ENCODE assay signal across 8 mouse cellular contexts in genomic region chr6:88916153-88916552, GRCm38 (mm10). TPM values are rescaled to one million over a fixed set of nuclear protein-coding genes. Genes with fewer than 3 reads are reported as not detected.
A peak's percentile ranks its signal among the peaks of the same experiment; 100 is the strongest.
DNase-seq lines count a peak whose midpoint lies in the region; ATAC-seq and TF ChIP-seq lines count a peak whose summit lies in the region.

No protein-coding gene starts in this region.

- no peak overlapping the region for H3K27ac ChIP-seq in intestine, embryonic 16.5 days (ENCODE audit: low read length)
- H3K27ac ChIP-seq in intestine, embryonic 15.5 days: no peak overlapping the region
- H3K27ac ChIP-seq in ES-E14 (ENCODE audit: insufficient read depth, low read depth, low read length, poor library complexity, severe bottlenecking): no peak overlapping the region

- 0 out of 2 replicates have a peak, but pooled peaks cover 4% of the 10 kb centered on the region for H3K36me3 ChIP-seq in intestine, embryonic 16.5 days (ENCODE audit: control insufficient read depth, insufficient read depth, low read length)
- H3K36me3 ChIP-seq in intestine, embryonic 15.5 days: no peaks in the 10 kb centered on the region; the same call in 1 of the 2 replicates
- H3K36me3 ChIP-seq in ES-E14 (ENCODE audit: control insufficient read depth, insufficient read depth, low read length, poor library complexity, severe bottlenecking): no peaks in the 10 kb centered on the region; the same call in 1 of the 2 replicates

- H3K4me2 ChIP-seq in intestine, embryonic 16.5 days (ENCODE audit: low read depth, low read length): no peak overlapping the region
- H3K4me2 ChIP-seq in intestine, embryonic 15.5 days (replicated peaks): no peak overlapping the region

- in situ Hi-C loops in ES-E14 (cut with MboI; ENCODE audit: low sequenced_read_pairs in 2 of 2, unreplicated experiment in 2 of 2): no loop called here

- no peaks in the 10 kb centered on the region for H3K27me3 ChIP-seq in intestine, embryonic 16.5 days (replicated peaks; ENCODE audit: control insufficient read depth, insufficient read depth, low read length)
- H3K27me3 ChIP-seq in intestine, embryonic 15.5 days (replicated peaks): no peaks in the 10 kb centered on the region

- no peaks in the 10 kb centered on the region for H3K4me1 ChIP-seq in intestine, embryonic 16.5 days (ENCODE audit: control insufficient read depth, insufficient read depth, low read length)
- no peaks in the 10 kb centered on the region for H3K4me1 ChIP-seq in intestine, embryonic 15.5 days (replicated peaks)
- no peaks in the 10 kb centered on the region; a peak in 1 of 4 replicates for H3K4me1 ChIP-seq in ES-E14 (ENCODE audit: control insufficient read depth in 2 of 2, insufficient read depth in 2 of 2, low read length in 2 of 2, poor library complexity in 1 of 2)

- peak; percentile 41; the same call in 1 of the 2 replicates for ATAC-seq in intestine, embryonic 16.5 days
- no peak; the same call in 1 of the 2 replicates for ATAC-seq in intestine, embryonic 15.5 days
- ATAC-seq in erythroblast, adult 5-6 weeks (replicated peaks; ENCODE audit: low FRiP score, poor library complexity, severe bottlenecking): peak; percentile 67

- H3K9ac ChIP-seq in intestine, embryonic 16.5 days (ENCODE audit: low read depth, low read length): no peak overlapping the region
- no peak overlapping the region for H3K9ac ChIP-seq in intestine, embryonic 15.5 days
- H3K9ac ChIP-seq in ES-E14 (ENCODE audit: insufficient read depth, low read depth, low read length, poor library complexity, severe bottlenecking): no peak overlapping the region

- no peak overlapping the region for H3K4me3 ChIP-seq in intestine, embryonic 16.5 days (ENCODE audit: low read length)
- no peak overlapping the region for H3K4me3 ChIP-seq in intestine, embryonic 15.5 days (replicated peaks)
- H3K4me3 ChIP-seq in ES-E14 (ENCODE audit: insufficient read depth in 1 of 2, low read depth in 1 of 2, low read length in 2 of 2, poor library complexity in 1 of 2, severe bottlenecking in 1 of 2): no peak overlapping the region

- 52% methylated on average over 1 of the region's 1 CpGs for WGBS in intestine, embryonic 16.5 days
- WGBS in intestine, embryonic 15.5 days: 75% methylated on average over 1 of the region's 1 CpGs

- H3K9me3 ChIP-seq in intestine, embryonic 16.5 days (ENCODE audit: control insufficient read depth, low read length): no peaks in the 10 kb centered on the region
- no peaks in the 10 kb centered on the region for H3K9me3 ChIP-seq in intestine, embryonic 15.5 days
- no peaks in the 10 kb centered on the region for H3K9me3 ChIP-seq in ES-E14 (ENCODE audit: control insufficient read depth, insufficient read depth, low read depth, low read length)

- DNase-seq in B cell, adult 2 months: peak; percentile 55 to 56
- peak; percentile 47 for DNase-seq in ES-E14 (ENCODE audit: low read depth, low spot score)
- DNase-seq in kidney, postnatal 36 days: peak; percentile 55 to 76
- peak; percentile 78 for DNase-seq in retina, postnatal 1 day
- no peak for DNase-seq in urinary bladder, postnatal 25 days (ENCODE audit: low spot score)

TF ChIP-seq in ES-E14, 5 proteins besides CTCF, POLR2A, EP300 and RAD21:
- no peak for TF ChIP-seq HCFC1 (IDR thresholded peaks at IDR 0.05; ENCODE audit: borderline replicate concordance, insufficient read depth, low read length)
- TF ChIP-seq CHD2 (IDR thresholded peaks at IDR 0.05; ENCODE audit: low read depth, low read length): no peak
- TF ChIP-seq MAFK (IDR thresholded peaks at IDR 0.05; ENCODE audit: insufficient read depth, low read depth, low read length): no peak
- no peak for TF ChIP-seq ZNF384 (IDR thresholded peaks at IDR 0.05; ENCODE audit: low read depth, low read length)
- no peak for TF ChIP-seq ZC3H11A (IDR thresholded peaks at IDR 0.05; ENCODE audit: borderline replicate concordance, low read depth, low read length)

RNA-seq across cellular contexts. Expression of gene Tpra1, which starts 14.1 kb away (rescaled TPM):
- polyA plus RNA-seq in intestine, embryonic 16.5 days (2015; fragmentation: Nextera tagmentation; extraction: Ambion mirVana): 73.7 and 77.0 TPM in 2 replicates
- 62.2 and 72.1 TPM in 2 replicates for polyA plus RNA-seq in intestine, embryonic 15.5 days (2015; fragmentation: Nextera tagmentation; extraction: Ambion mirVana)
- 31.0 and 67.2 TPM in 2 replicates for total RNA-seq in ES-E14 (2012; rRNA removed)
- total RNA-seq in erythroblast, adult 5-6 weeks (2015; ENCODE audit: low replicate concordance): 112 and 136 TPM in 2 replicates
- total RNA-seq in erythroblast, adult 5-6 weeks (2017; ENCODE audit: low replicate concordance): 210 and 272 TPM in 2 replicates

RNA-seq across cellular contexts. Expression of gene Mcm2, which starts 17.6 kb away (rescaled TPM):
- 90.1 and 101 TPM in 2 replicates for polyA plus RNA-seq in intestine, embryonic 16.5 days (2015; fragmentation: Nextera tagmentation; extraction: Ambion mirVana)
- 106 and 107 TPM in 2 replicates for polyA plus RNA-seq in intestine, embryonic 15.5 days (2015; fragmentation: Nextera tagmentation; extraction: Ambion mirVana)
- total RNA-seq in ES-E14 (2012; rRNA removed): 222 and 237 TPM in 2 replicates
- total RNA-seq in erythroblast, adult 5-6 weeks (2015; ENCODE audit: low replicate concordance): 30.6 and 34.7 TPM in 2 replicates
- 78.5 and 87.8 TPM in 2 replicates for total RNA-seq in erythroblast, adult 5-6 weeks (2017; ENCODE audit: low replicate concordance)

RNA-seq across cellular contexts. Expression of gene Podxl2, which starts 41.3 kb away (rescaled TPM):
- polyA plus RNA-seq in intestine, embryonic 16.5 days (2015; fragmentation: Nextera tagmentation; extraction: Ambion mirVana): 32.0 and 35.6 TPM in 2 replicates
- 49.6 and 52.5 TPM in 2 replicates for polyA plus RNA-seq in intestine, embryonic 15.5 days (2015; fragmentation: Nextera tagmentation; extraction: Ambion mirVana)
- 5.0 and 5.7 TPM in 2 replicates for total RNA-seq in ES-E14 (2012; rRNA removed)
- not detected in 2 replicates for total RNA-seq in erythroblast, adult 5-6 weeks (2015; ENCODE audit: low replicate concordance)
- not detected in 2 replicates for total RNA-seq in erythroblast, adult 5-6 weeks (2017; ENCODE audit: low replicate concordance)
